Mouse (Mus musculus) forebrain, embryonic 16.5 days (tissue): ENCODE data around the gene Setd5. TPM values are rescaled to one million over a fixed set of nuclear protein-coding genes. Genes with fewer than 3 reads are reported as not detected.

ENCODE experiments used
- ATAC-seq: fragments of 200-750 bp; cut with Nextera tagmentation; 2 replicates; pipeline ENCODE4 v1.8.0; 2017; ENCODE audit warnings: mild to moderate bottlenecking, moderate library complexity
- H3K27ac ChIP-seq: fragments of 300-500 bp; sonication (generic); 2 replicates; pipeline ENCODE4 v1.5.1; 2014; ENCODE audit warnings: low read length, control low read depth
- H3K27me3 ChIP-seq: fragments of 300-500 bp; sonication (generic); replicated peaks from 2 replicates; pipeline ENCODE4 v1.6.1; 2014; ENCODE audit warnings: low read length; ENCODE audit not compliant: control insufficient read depth, insufficient read depth
- H3K36me3 ChIP-seq: fragments of 300-500 bp; sonication (generic); 2 replicates; pipeline ENCODE4 v1.6.1; 2014; ENCODE audit not compliant: control insufficient read depth, insufficient read depth
- H3K4me1 ChIP-seq: fragments of 300-500 bp; sonication (generic); replicated peaks from 2 replicates; pipeline ENCODE4 v1.6.1; 2014; ENCODE audit warnings: low read length; ENCODE audit not compliant: control insufficient read depth, insufficient read depth
- H3K4me2 ChIP-seq: fragments of 300-500 bp; sonication (generic); 2 replicates; pipeline ENCODE4 v1.6.1; 2014; ENCODE audit warnings: mild to moderate bottlenecking, low read length, control low read depth
- H3K4me3 ChIP-seq: fragments of 300-500 bp; sonication (generic); replicated peaks from 2 replicates; pipeline ENCODE4 v1.5.1; 2014; ENCODE audit warnings: mild to moderate bottlenecking, low read length, control low read depth
- H3K9ac ChIP-seq: fragments of 300-500 bp; sonication (generic); replicated peaks from 2 replicates; pipeline ENCODE4 v1.6.1; 2014; ENCODE audit warnings: low read depth, low read length, control low read depth
- H3K9me3 ChIP-seq: fragments of 300-500 bp; sonication (generic); 2 replicates; pipeline ENCODE4 v1.6.1; 2016; ENCODE audit warnings: low read length; ENCODE audit not compliant: control insufficient read depth
- WGBS: fragments of 180-500 bp; shearing (Covaris S2); extraction: QIAGEN DNeasy Blood & Tissue Kit; methylation state at CpG from one replicate; pipeline ENCODE4 v1.1.7; 2014; 5-methylcytosine and 5-hydroxymethylcytosine counted together
- polyA plus RNA-seq: library from polyadenylated mRNA; unstranded; fragments of >200 nt; fragmentation: Nextera tagmentation; extraction: Ambion mirVana; gene quantifications from 2 replicates; pipeline ENCODE4 v1.2.1, GENCODE M21; 2015

The Setd5 gene
- polyA plus RNA-seq, 1 experiment from 2014 or later, result 55.4 TPM

GRCm38 (mm10) chr6:113099640-113100289, 22.6 kb downstream of the Setd5 start:
- Histone ChIP-seq H3K27me3 (no peaks in the 10 kb centered on the region), H3K36me3 (no peaks in the 10 kb centered on the region), H3K4me2 (peak overlapping the region; percentile 16; the same call in 1 of the 2 replicates), H3K9ac (peak overlapping the region; percentile 22; the same call in 1 of the 2 replicates), H3K4me3 (no peak overlapping the region), H3K9me3 (no peaks in the 10 kb centered on the region), H3K4me1 (peaks cover 8% of the 10 kb centered on the region), H3K27ac (peak overlapping the region; percentile 85)
- WGBS, result 10% methylated on average over 5 of the region's 5 CpGs
- ATAC-seq, result peak; percentile 98

GRCm38 (mm10) chr6:113102541-113102940, 25.4 kb downstream of the Setd5 start:
- H3K4me1 ChIP-seq, result peaks cover 8% of the 10 kb centered on the region
- no peak for ATAC-seq
- WGBS, result 84% methylated on average over 4 of the region's 4 CpGs

GRCm38 (mm10) chr6:113103765-113104164, 26.6 kb downstream of the Setd5 start:
- Histone ChIP-seq H3K4me3 (no peak overlapping the region), H3K27me3 (no peaks in the 10 kb centered on the region), H3K9ac (no peak overlapping the region), H3K36me3 (no peaks in the 10 kb centered on the region; the same call in none of the 2 replicates), H3K4me1 (peaks cover 8% of the 10 kb centered on the region), H3K4me2 (no peak overlapping the region), H3K9me3 (no peaks in the 10 kb centered on the region), H3K27ac (no peak overlapping the region)
- no peak for ATAC-seq

More at GRCm38 (mm10) chr6:113102541-113102940, 25.4 kb downstream of the Setd5 start:
- H3K36me3 ChIP-seq, result no peaks in the 10 kb centered on the region; the same call in none of the 2 replicates
- H3K9ac ChIP-seq, result no peak overlapping the region
- no peak overlapping the region for H3K4me3 ChIP-seq
- no peak overlapping the region for H3K27ac ChIP-seq
- no peaks in the 10 kb centered on the region for H3K9me3 ChIP-seq
- no peak overlapping the region for H3K4me2 ChIP-seq
- no peaks in the 10 kb centered on the region for H3K27me3 ChIP-seq

- Histone ChIP-seq H3K4me1 (no peaks in the 10 kb centered on the region), H3K27ac (no peak overlapping the region), H3K4me2 (no peak overlapping the region), H3K36me3 (peaks cover 23% of the 10 kb centered on the region), H3K27me3 (no peaks in the 10 kb centered on the region), H3K4me3 (no peak overlapping the region), H3K9ac (no peak overlapping the region), H3K9me3 (no peaks in the 10 kb centered on the region)
- no peak for ATAC-seq
- 94% methylated on average over 3 of the region's 3 CpGs for WGBS
Observed at GRCm38 (mm10) chr6:113109378-113109777, 32.2 kb downstream of the Setd5 start.

GRCm38 (mm10) chr6:113109956-113110355, 32.8 kb downstream of the Setd5 start:
- 93% methylated on average over 7 of the region's 7 CpGs for WGBS
- no peaks in the 10 kb centered on the region for H3K27me3 ChIP-seq
- ATAC-seq, result no peak
- H3K27ac ChIP-seq, result no peak overlapping the region
- H3K4me2 ChIP-seq, result no peak overlapping the region
- H3K4me1 ChIP-seq, result no peaks in the 10 kb centered on the region
- peaks cover 26% of the 10 kb centered on the region for H3K36me3 ChIP-seq
- H3K9ac ChIP-seq, result no peak overlapping the region
- no peaks in the 10 kb centered on the region for H3K9me3 ChIP-seq
- H3K4me3 ChIP-seq, result no peak overlapping the region

GRCm38 (mm10) chr6:113120806-113121205, 43.6 kb downstream of the Setd5 start:
- Histone ChIP-seq H3K4me2 (no peak overlapping the region), H3K27me3 (no peaks in the 10 kb centered on the region), H3K36me3 (peaks cover 50% of the 10 kb centered on the region), H3K9ac (no peak overlapping the region), H3K27ac (no peak overlapping the region), H3K9me3 (no peaks in the 10 kb centered on the region), H3K4me3 (no peak overlapping the region), H3K4me1 (no peaks in the 10 kb centered on the region)
- ATAC-seq, result no peak
- WGBS, result 97% methylated on average over 10 of the region's 10 CpGs

- Histone ChIP-seq H3K36me3 (peaks cover 16% of the 10 kb centered on the region), H3K4me1 (no peaks in the 10 kb centered on the region), H3K9ac (no peak overlapping the region), H3K4me3 (no peak overlapping the region), H3K27me3 (no peaks in the 10 kb centered on the region), H3K9me3 (no peaks in the 10 kb centered on the region), H3K27ac (no peak overlapping the region), H3K4me2 (no peak overlapping the region)
- 85% methylated on average over 2 of the region's 2 CpGs for WGBS
- no peak for ATAC-seq
Observed at GRCm38 (mm10) chr6:113133360-113133759, 56.2 kb downstream of the Setd5 start.

GRCm38 (mm10) chr6:113141389-113142094, 64.4 kb downstream of the Setd5 start:
- ATAC-seq, result no peak
- 97% methylated on average over 1 of the region's 1 CpGs for WGBS
- no peak overlapping the region for H3K4me3 ChIP-seq
- no peaks in the 10 kb centered on the region for H3K4me1 ChIP-seq
- H3K9ac ChIP-seq, result no peak overlapping the region
- peaks cover 32% of the 10 kb centered on the region for H3K36me3 ChIP-seq
- no peaks in the 10 kb centered on the region for H3K27me3 ChIP-seq
- no peak overlapping the region for H3K27ac ChIP-seq
- no peaks in the 10 kb centered on the region for H3K9me3 ChIP-seq
- H3K4me2 ChIP-seq, result no peak overlapping the region

GRCm38 (mm10) chr6:113144764-113145163, 67.6 kb downstream of the Setd5 start:
- no peak overlapping the region for H3K4me2 ChIP-seq

More at GRCm38 (mm10) chr6:113144764-113145163, 67.6 kb downstream of the Setd5 start:
- no peak overlapping the region for H3K27ac ChIP-seq
- peaks cover 41% of the 10 kb centered on the region for H3K36me3 ChIP-seq
- H3K27me3 ChIP-seq, result no peaks in the 10 kb centered on the region
- WGBS, result 94% methylated on average over 1 of the region's 1 CpGs
- no peak overlapping the region for H3K9ac ChIP-seq
- no peaks in the 10 kb centered on the region for H3K9me3 ChIP-seq
- no peaks in the 10 kb centered on the region for H3K4me1 ChIP-seq
- ATAC-seq, result no peak
- no peak overlapping the region for H3K4me3 ChIP-seq
